16 mouse cellular contexts compared by ENCODE assay signal in the genomic region with DNA sequence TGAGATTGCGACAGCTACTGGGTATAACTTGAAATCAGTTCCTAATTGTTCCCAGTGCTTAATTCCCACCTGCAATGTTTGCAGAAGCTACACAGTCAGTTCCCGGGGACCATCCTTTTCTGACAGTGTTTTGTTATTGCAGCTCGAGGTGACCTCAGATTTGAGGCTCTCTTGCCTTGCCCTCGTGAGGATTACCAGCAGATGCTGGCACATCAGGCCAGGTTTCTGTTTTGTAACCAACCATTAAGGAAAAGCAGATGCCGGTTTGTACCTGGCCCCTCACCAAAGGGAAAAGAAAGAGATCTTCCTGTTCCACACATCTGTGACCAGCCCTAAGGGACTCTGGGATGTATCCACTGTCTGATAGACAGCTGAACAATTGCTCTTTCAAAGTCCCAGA.
"Had no signal": no experiment of that assay in that cellular context is flagged by ENCODE, and none has a peak within 500 bp of the region (broad histone marks: within the 10 kb centered on the region; RNA-seq: fewer than 3 reads in every experiment).

No protein-coding gene starts in this region.

- H3K4me2 ChIP-seq: neural tube, embryonic 12.5 days; neural tube, embryonic 13.5 days; neural tube, embryonic 15.5 days; stomach, embryonic 15.5 days had no signal

- H3K4me1 ChIP-seq: stomach, embryonic 15.5 days had no signal

- H3K4me3 ChIP-seq: neural tube, embryonic 12.5 days; neural tube, embryonic 13.5 days; neural tube, embryonic 15.5 days; stomach, embryonic 15.5 days had no signal

- H3K9me3 ChIP-seq: neural tube, embryonic 12.5 days; neural tube, embryonic 13.5 days; neural tube, embryonic 15.5 days; stomach, embryonic 15.5 days had no signal

- H3K27me3 ChIP-seq: neural tube, embryonic 12.5 days; stomach, embryonic 15.5 days had no signal

- H3K9ac ChIP-seq: neural tube, embryonic 12.5 days; neural tube, embryonic 13.5 days; neural tube, embryonic 15.5 days; stomach, embryonic 15.5 days had no signal

- DNase-seq: retina, postnatal 1 day; right cerebral cortex, adult 18-20 months; right cerebral cortex, postnatal 14 days; right cerebral cortex, postnatal 25 days; right cerebral cortex, postnatal 4 days; spleen, adult 18-20 months; thymus, adult 18-20 months; thymus, adult 2 months; thymus, postnatal 14 days; thymus, postnatal 25 days; thymus, postnatal 36 days; thymus, postnatal 4 days had no signal

- H3K36me3 ChIP-seq: neural tube, embryonic 12.5 days; neural tube, embryonic 13.5 days; neural tube, embryonic 15.5 days; stomach, embryonic 15.5 days had no signal

- H3K27ac ChIP-seq: neural tube, embryonic 12.5 days; neural tube, embryonic 13.5 days; neural tube, embryonic 15.5 days; stomach, embryonic 15.5 days had no signal
